Mouse (Mus musculus): Measurements from ENCODE around the gene Snai3. TPM values are rescaled to one million over a fixed set of nuclear protein-coding genes. Genes with fewer than 3 reads are reported as not detected.

Gene Snai3
- total and polyA plus RNA-seq, 3 experiments, result 0.06 TPM; not detected in 2

GRCm38 (mm10) chr8:122470691-122471090, 10.2 kb upstream of the Snai3 start:
- Histone ChIP-seq H3K9ac (ENCODE audit: control insufficient read depth, low read depth, low read length, poor library complexity, severe bottlenecking) (no peak overlapping the region), H3K36me3 (ENCODE audit: control insufficient read depth in 1 of 2, insufficient read depth in 2 of 2, low read length in 2 of 2) (peaks cover 0 to 13% of the 10 kb centered on the region in 2 experiments; a peak in 3 of 4 replicates), H3K9me3 (replicated peaks; ENCODE audit: insufficient read depth, low read length) (no peaks in the 10 kb centered on the region), H3K27me3 (ENCODE audit: control insufficient read depth in 1 of 2, insufficient read depth in 2 of 2, low read length in 2 of 2) (no peaks in the 10 kb centered on the region), H3K4me3 (ENCODE audit: control insufficient read depth in 1 of 2, insufficient read depth in 1 of 2, low read depth in 2 of 2, low read length in 2 of 2) (no peak overlapping the region), H3K27ac (ENCODE audit: control insufficient read depth, low read depth, low read length) (no peak overlapping the region), H3K79me2 (ENCODE audit: control insufficient read depth, insufficient read depth, low read length, poor library complexity) (peaks cover 10% of the 10 kb centered on the region), H3K4me1 (ENCODE audit: control insufficient read depth in 1 of 2, insufficient read depth in 2 of 2, low read length in 2 of 2) (peaks cover 6 to 19% of the 10 kb centered on the region in 2 experiments)
- peak; percentile 10 for DNase-seq (ENCODE audit: low read depth, low spot score)
- TF ChIP-seq JUND (IDR thresholded peaks at IDR 0.05; ENCODE audit: low read depth, low read length) (no peak), ZMIZ1 (IDR thresholded peaks at IDR 0.05; ENCODE audit: low read depth, low read length) (no peak), USF2 (IDR thresholded peaks at IDR 0.05; ENCODE audit: borderline replicate concordance in 1 of 2, insufficient read depth in 1 of 2, low read depth in 1 of 2, low read length in 2 of 2) (no peak)

GRCm38 (mm10) chr8:122469965-122470364, 9.4 kb upstream of the Snai3 start:
- TF ChIP-seq MXI1 (IDR thresholded peaks at IDR 0.05; ENCODE audit: low read depth, low read length) (no peak), MAX (IDR thresholded peaks at IDR 0.05; ENCODE audit: low read length) (no peak), CHD2 (IDR thresholded peaks at IDR 0.05; ENCODE audit: low read length) (no peak), SIN3A (IDR thresholded peaks at IDR 0.05; ENCODE audit: low read length) (no peak), KAT2A (conservative IDR thresholded peaks at IDR 0.05; ENCODE audit: low read depth, low read length) (no peak), USF2 (IDR thresholded peaks at IDR 0.05; ENCODE audit: borderline replicate concordance in 1 of 2, insufficient read depth in 1 of 2, low read depth in 1 of 2, low read length in 2 of 2) (no peak), POLR2AphosphoS2 (IDR thresholded peaks at IDR 0.05; ENCODE audit: low read length) (no peak), GABPA (IDR thresholded peaks at IDR 0.05; ENCODE audit: low read depth, low read length) (no peak), ZMIZ1 (IDR thresholded peaks at IDR 0.05; ENCODE audit: low read depth, low read length) (no peak), GATA1 (IDR thresholded peaks at IDR 0.05; ENCODE audit: low read depth, low read length) (no peak), CHD1 (IDR thresholded peaks at IDR 0.05; ENCODE audit: low read depth, low read length) (no peak), MAFK (IDR thresholded peaks at IDR 0.05; ENCODE audit: borderline replicate concordance, low read depth, low read length) (no peak), TBP (IDR thresholded peaks at IDR 0.05; ENCODE audit: low read depth, low read length) (no peak), ZNF384 (IDR thresholded peaks at IDR 0.05; ENCODE audit: low read depth, low read length) (no peak), NELFE (IDR thresholded peaks at IDR 0.05; ENCODE audit: low read depth, low read length) (no peak), CTCF (IDR thresholded peaks at IDR 0.05 in 2 of 3, conservative IDR thresholded peaks at IDR 0.05 in 1 of 3; ENCODE audit: control insufficient read depth in 1 of 3, insufficient read depth in 1 of 3, low read depth in 2 of 3, low read length in 3 of 3, poor library complexity in 1 of 3, severe bottlenecking in 1 of 3) (no peak)
- H3K9ac ChIP-seq (ENCODE audit: control insufficient read depth, low read depth, low read length, poor library complexity, severe bottlenecking), result no peak overlapping the region
- peaks cover 6 to 22% of the 10 kb centered on the region in 2 experiments for H3K4me1 ChIP-seq (ENCODE audit: control insufficient read depth in 1 of 2, insufficient read depth in 2 of 2, low read length in 2 of 2)
- no peak for DNase-seq (ENCODE audit: low read depth, low spot score)
- H3K27me3 ChIP-seq (ENCODE audit: control insufficient read depth in 1 of 2, insufficient read depth in 2 of 2, low read length in 2 of 2), result no peaks in the 10 kb centered on the region
- H3K9me3 ChIP-seq (replicated peaks; ENCODE audit: insufficient read depth, low read length), result no peaks in the 10 kb centered on the region
- H3K79me2 ChIP-seq (ENCODE audit: control insufficient read depth, insufficient read depth, low read length, poor library complexity), result peaks cover 3% of the 10 kb centered on the region; the same call in 1 of the 2 replicates
- H3K4me3 ChIP-seq (ENCODE audit: control insufficient read depth in 1 of 2, insufficient read depth in 1 of 2, low read depth in 2 of 2, low read length in 2 of 2), result no peak overlapping the region
- H3K27ac ChIP-seq (ENCODE audit: control insufficient read depth, low read depth, low read length), result no peak overlapping the region
- peaks cover 0 to 13% of the 10 kb centered on the region in 2 experiments; a peak in 3 of 4 replicates for H3K36me3 ChIP-seq (ENCODE audit: control insufficient read depth in 1 of 2, insufficient read depth in 2 of 2, low read length in 2 of 2)

Measured in MEL (cell line).